Mouse (Mus musculus): ENCODE measurements around the gene Celsr1. TPM values are rescaled to one million over a fixed set of nuclear protein-coding genes. Genes with fewer than 3 reads are reported as not detected.
A peak's percentile ranks its signal among the peaks of the same experiment; 100 is the strongest.

The Celsr1 gene
- polyA plus RNA-seq, 1 experiment, result 0.02 TPM

DNA sequence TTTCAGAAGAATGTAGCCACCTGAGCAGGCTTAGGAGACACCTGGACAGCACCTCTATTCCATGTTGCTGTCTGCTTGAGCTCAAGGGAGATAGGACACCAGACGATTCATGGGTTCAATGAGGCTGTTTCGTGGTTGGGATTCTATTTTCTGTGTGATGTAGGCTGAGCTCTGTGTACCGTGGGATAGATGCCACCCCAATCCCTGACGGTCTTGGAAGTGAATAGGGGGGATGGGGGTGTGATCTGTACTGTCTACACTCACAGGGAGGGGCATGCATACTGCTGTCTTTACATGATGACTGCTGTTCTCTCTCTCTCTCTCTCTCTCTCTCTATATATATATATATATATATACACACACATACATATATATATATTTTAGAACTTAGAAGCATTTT is 31.8 kb upstream of the Celsr1 start:
- peaks cover 31% of the 10 kb centered on the region for H3K27me3 ChIP-seq (replicated peaks)
- H3K9me3 ChIP-seq, result no peaks in the 10 kb centered on the region
- TF ChIP-seq GATA1 (IDR thresholded peaks at IDR 0.05; ENCODE audit: borderline replicate concordance, low read length), result no peak
- TF ChIP-seq FLI1 (IDR thresholded peaks at IDR 0.05; ENCODE audit: low read length), result no peak
- peaks cover 91% of the 10 kb centered on the region for H3K4me1 ChIP-seq
- H3K36me3 ChIP-seq (replicated peaks; ENCODE audit: low read length), result peaks cover 4% of the 10 kb centered on the region
- no peak overlapping the region for H3K4me3 ChIP-seq (replicated peaks)

DNA sequence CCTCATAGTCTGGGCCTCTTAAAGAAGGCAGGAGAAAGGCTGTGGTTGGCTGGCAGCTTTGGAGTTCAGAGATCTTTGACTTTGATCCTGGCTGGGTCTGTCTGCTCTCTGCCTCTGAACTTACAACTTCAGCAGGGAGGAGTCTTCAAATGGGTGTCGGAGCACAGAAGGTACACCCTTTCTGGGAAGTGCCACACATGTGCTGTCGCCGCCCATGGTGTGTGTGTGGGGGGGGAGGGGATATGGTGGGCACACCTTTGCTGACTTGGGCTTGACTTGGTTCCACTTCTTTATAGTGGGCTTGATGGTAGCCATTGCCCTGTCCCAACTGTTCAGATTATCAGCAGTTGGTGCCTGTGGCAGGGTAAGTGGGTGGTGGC is 31.3 kb upstream of the Celsr1 start:
- peaks cover 91% of the 10 kb centered on the region for H3K4me1 ChIP-seq
- peaks cover 36% of the 10 kb centered on the region for H3K27me3 ChIP-seq (replicated peaks)
- H3K4me3 ChIP-seq (replicated peaks), result no peak overlapping the region
- peaks cover 4% of the 10 kb centered on the region for H3K36me3 ChIP-seq (replicated peaks; ENCODE audit: low read length)
- H3K9me3 ChIP-seq, result no peaks in the 10 kb centered on the region
- TF ChIP-seq GATA1 (IDR thresholded peaks at IDR 0.05; ENCODE audit: borderline replicate concordance, low read length) (no peak), FLI1 (IDR thresholded peaks at IDR 0.05; ENCODE audit: low read length) (no peak)

- Histone ChIP-seq H3K9me3 (no peaks in the 10 kb centered on the region), H3K27me3 (replicated peaks) (peaks cover 42% of the 10 kb centered on the region), H3K36me3 (replicated peaks; ENCODE audit: low read length) (peaks cover 4% of the 10 kb centered on the region), H3K4me1 (peaks cover 91% of the 10 kb centered on the region), H3K4me3 (replicated peaks) (no peak overlapping the region)
- TF ChIP-seq FLI1 (IDR thresholded peaks at IDR 0.05; ENCODE audit: low read length) (no peak), GATA1 (IDR thresholded peaks at IDR 0.05; ENCODE audit: borderline replicate concordance, low read length) (no peak)
Observed at GRCm38 (mm10) chr15:86064191-86064849, 30.7 kb upstream of the Celsr1 start.

DNA sequence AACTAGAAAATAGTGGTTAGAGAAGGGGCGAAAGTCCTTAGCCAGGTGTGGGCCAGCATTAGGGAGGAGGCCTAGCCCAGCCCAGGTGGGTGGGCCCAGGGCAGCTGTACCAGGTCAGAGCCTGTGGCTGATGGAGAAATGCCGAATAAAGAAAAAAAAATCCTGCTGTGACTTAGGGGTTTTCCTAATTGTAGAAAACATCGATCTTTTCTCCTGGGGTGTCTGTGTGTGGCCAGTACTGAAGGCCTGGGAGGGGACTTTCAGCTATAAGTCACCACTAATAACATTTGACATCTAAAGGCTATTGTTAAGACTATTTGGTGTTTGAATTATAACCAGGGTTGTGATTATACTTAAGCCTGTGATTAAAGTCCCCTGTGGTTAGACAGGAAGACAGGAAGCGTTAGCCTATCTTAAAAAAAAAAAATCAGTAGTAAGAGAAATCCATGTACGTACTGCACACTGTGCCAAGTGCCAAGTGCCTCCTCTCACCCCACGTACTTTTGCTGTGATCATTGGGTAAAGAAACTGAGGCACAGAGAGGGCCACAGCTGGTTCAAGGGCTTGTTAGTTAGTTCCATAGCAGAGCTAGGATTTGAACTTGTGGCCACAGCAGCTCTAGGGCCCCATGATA is 28.4 kb upstream of the Celsr1 start:
- Histone ChIP-seq H3K4me3 (replicated peaks) (no peak overlapping the region), H3K36me3 (replicated peaks; ENCODE audit: low read length) (peaks cover 4% of the 10 kb centered on the region), H3K4me1 (peaks cover 90% of the 10 kb centered on the region), H3K9me3 (peaks cover 6% of the 10 kb centered on the region), H3K27me3 (replicated peaks) (peaks cover 47% of the 10 kb centered on the region)
- no peak for TF ChIP-seq FLI1 (IDR thresholded peaks at IDR 0.05; ENCODE audit: low read length)
- no peak for TF ChIP-seq GATA1 (IDR thresholded peaks at IDR 0.05; ENCODE audit: borderline replicate concordance, low read length)

DNA sequence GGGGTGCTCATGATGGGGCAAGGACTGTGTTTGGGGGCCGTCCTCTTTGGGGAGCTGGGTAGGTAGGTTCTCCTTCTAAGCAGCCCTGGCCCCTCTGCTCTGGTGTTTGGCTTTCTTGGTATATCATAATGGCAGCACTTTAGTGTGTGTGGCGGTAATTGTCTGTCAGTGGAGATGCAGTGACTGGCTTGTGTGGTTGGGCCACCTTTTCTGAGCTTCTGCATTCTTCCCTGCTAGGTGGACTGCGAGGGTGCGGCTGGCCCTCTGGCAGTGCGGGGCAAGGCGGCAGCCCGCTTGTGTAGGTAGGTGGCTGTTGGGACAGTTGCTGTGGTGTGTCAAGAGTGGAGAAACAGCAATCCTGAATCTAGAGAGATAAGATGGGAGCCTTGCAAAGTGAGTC is 27.6 kb upstream of the Celsr1 start:
- H3K4me3 ChIP-seq (replicated peaks), result no peak overlapping the region

DNA sequence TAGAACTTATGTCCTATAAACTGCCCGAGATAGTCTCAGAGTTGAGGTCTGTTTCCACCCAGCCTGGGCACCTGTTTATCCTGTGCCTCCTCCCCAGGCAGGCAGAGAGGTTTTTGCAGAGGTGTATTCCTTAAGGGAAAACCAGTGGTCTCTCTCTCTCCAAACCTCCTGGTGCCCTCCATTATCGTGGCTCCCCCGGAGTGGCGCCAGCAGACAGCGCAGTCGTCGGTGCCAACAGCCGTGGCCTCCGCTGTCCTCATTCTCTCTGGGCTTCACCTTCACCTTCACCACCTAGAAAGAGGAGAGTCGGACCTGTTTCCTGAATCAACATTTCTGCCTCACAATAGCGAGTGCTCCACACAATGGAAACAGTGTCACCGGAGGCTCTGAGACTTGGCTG is 27.0 kb upstream of the Celsr1 start:
- Histone ChIP-seq H3K9me3 (peaks cover 11% of the 10 kb centered on the region), H3K4me1 (peaks cover 93% of the 10 kb centered on the region), H3K4me3 (replicated peaks) (no peak overlapping the region), H3K27me3 (replicated peaks) (peaks cover 47% of the 10 kb centered on the region), H3K36me3 (replicated peaks; ENCODE audit: low read length) (no peaks in the 10 kb centered on the region)
- TF ChIP-seq FLI1 (IDR thresholded peaks at IDR 0.05; ENCODE audit: low read length) (no peak), GATA1 (IDR thresholded peaks at IDR 0.05; ENCODE audit: borderline replicate concordance, low read length) (no peak)

More for the DNA sequence above, 27.6 kb upstream of the Celsr1 start:
- Histone ChIP-seq H3K4me1 (peaks cover 92% of the 10 kb centered on the region), H3K36me3 (replicated peaks; ENCODE audit: low read length) (peaks cover 4% of the 10 kb centered on the region), H3K27me3 (replicated peaks) (peaks cover 47% of the 10 kb centered on the region), H3K9me3 (peaks cover 11% of the 10 kb centered on the region)
- TF ChIP-seq GATA1 (IDR thresholded peaks at IDR 0.05; ENCODE audit: borderline replicate concordance, low read length), result no peak
- no peak for TF ChIP-seq FLI1 (IDR thresholded peaks at IDR 0.05; ENCODE audit: low read length)

GRCm38 (mm10) chr15:86059835-86060380 is 26.3 kb upstream of the Celsr1 start:
- peak overlapping the region; percentile 98 for H3K4me3 ChIP-seq (replicated peaks)
- peaks cover 93% of the 10 kb centered on the region for H3K4me1 ChIP-seq
- H3K36me3 ChIP-seq (replicated peaks; ENCODE audit: low read length), result no peaks in the 10 kb centered on the region
- peaks cover 43% of the 10 kb centered on the region for H3K27me3 ChIP-seq (replicated peaks)
- TF ChIP-seq GATA1 (IDR thresholded peaks at IDR 0.05; ENCODE audit: borderline replicate concordance, low read length) (no peak), FLI1 (IDR thresholded peaks at IDR 0.05; ENCODE audit: low read length) (no peak)
- H3K9me3 ChIP-seq, result peaks cover 11% of the 10 kb centered on the region

DNA sequence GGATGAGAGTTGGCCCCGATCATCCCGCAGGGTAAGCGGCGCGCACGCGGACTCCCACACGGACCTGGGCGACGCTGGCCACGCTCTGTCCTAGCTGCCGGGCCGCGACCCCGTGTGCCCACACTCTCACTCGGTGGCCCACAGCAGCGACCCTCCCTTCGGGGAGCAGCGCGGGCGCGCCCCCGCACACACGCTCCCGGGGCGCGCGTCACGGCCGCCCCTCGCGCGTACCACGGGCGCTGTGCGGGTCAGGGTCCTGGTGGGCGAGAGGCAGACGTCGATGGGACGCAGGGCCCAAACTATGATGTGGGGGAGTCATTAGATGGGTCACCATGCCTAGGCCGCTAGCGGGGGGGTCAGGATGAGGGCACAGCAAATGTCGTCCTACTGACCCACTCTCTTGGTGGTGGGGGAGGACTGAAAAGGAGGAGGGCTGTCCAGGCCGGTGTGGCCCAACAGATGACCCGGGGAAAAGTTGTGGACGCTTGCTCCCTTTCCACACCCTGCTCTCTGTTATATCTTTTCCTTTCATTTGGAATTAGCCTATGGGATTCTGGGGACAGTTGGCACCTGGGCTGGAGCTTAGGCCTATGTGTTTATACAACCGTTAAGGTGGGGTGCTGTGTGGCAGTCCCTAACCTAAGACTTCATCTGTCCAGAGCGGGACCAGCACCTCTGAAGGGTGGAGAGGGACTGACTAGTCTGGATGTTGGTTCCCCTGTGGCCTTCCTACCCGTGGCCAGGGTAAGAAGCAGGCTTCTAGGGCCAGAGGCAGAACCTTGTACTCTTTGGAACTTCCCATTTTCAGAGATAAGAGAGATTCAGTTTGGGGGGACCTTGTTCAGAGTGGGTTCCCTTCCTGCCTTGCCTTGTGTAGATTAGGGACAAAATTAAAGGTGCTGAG is 25.6 kb upstream of the Celsr1 start:
- peaks cover 37% of the 10 kb centered on the region for H3K27me3 ChIP-seq (replicated peaks)
- peak overlapping the region; percentile 98 for H3K4me3 ChIP-seq (replicated peaks)
- H3K36me3 ChIP-seq (replicated peaks; ENCODE audit: low read length), result no peaks in the 10 kb centered on the region
- H3K4me1 ChIP-seq, result peaks cover 93% of the 10 kb centered on the region
- TF ChIP-seq GATA1 (IDR thresholded peaks at IDR 0.05; ENCODE audit: borderline replicate concordance, low read length) (no peak), FLI1 (IDR thresholded peaks at IDR 0.05; ENCODE audit: low read length) (no peak)
- peaks cover 11% of the 10 kb centered on the region for H3K9me3 ChIP-seq

GRCm38 (mm10) chr15:86058394-86058915 is 24.9 kb upstream of the Celsr1 start:
- Histone ChIP-seq H3K4me1 (peaks cover 95% of the 10 kb centered on the region), H3K4me3 (replicated peaks) (peak overlapping the region; percentile 98), H3K36me3 (replicated peaks; ENCODE audit: low read length) (no peaks in the 10 kb centered on the region), H3K27me3 (replicated peaks) (peaks cover 36% of the 10 kb centered on the region), H3K9me3 (peaks cover 11% of the 10 kb centered on the region)
- TF ChIP-seq FLI1 (IDR thresholded peaks at IDR 0.05; ENCODE audit: low read length) (no peak), GATA1 (IDR thresholded peaks at IDR 0.05; ENCODE audit: borderline replicate concordance, low read length) (no peak)
